Mouse (Mus musculus): Measurements from ENCODE around the gene Med10.

GRCm38 (mm10) chr13:69813870-69814269 lies 11.7 kb downstream of the Med10 start:
- no peak for TF ChIP-seq CTCF (conservative IDR thresholded peaks at IDR 0.05; ENCODE audit: insufficient read depth, insufficient read length, low read depth, low read length)
- no peak for TF ChIP-seq POLR2A (IDR thresholded peaks at IDR 0.05; ENCODE audit: low read depth, low read length)
